In the genomic region with DNA sequence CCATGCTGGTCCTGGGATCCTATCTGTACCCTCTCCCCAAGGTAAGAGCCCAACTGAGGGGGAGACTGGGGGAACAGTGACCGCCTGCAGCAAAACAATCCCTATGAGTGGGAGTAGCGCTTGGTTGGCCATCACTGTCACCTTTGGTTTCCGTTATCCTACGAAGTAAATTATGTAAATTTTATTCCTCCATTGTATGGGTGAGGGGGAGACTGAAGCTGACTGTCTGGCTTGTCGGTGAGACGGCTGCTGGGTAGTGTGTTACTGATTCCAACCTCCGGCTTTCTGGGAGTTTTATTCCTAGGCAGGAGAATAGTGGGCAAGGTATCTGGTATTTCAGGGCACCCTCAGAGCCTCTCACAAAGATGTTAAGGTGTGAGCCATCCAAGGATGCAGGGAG, we compare ENCODE assay signal across 16 mouse cellular contexts. TPM values are rescaled to one million over a fixed set of nuclear protein-coding genes. Genes with fewer than 3 reads are reported as not detected.
"Had no signal": no experiment of that assay in that cellular context is flagged by ENCODE, and none has a peak within 500 bp of the region (broad histone marks: within the 10 kb centered on the region; RNA-seq: fewer than 3 reads in every experiment).

No protein-coding gene starts in this region.

- H3K4me2 ChIP-seq: kidney, embryonic 15.5 days; limb, embryonic 13.5 days; neural tube, embryonic 13.5 days had no signal

- H3K27ac ChIP-seq: kidney, embryonic 15.5 days; limb, embryonic 13.5 days; liver, embryonic 14.5 days; neural tube, embryonic 13.5 days had no signal

- H3K4me1 ChIP-seq: kidney, embryonic 15.5 days; limb, embryonic 13.5 days; neural tube, embryonic 13.5 days had no signal

- H3K9ac ChIP-seq: kidney, embryonic 15.5 days; limb, embryonic 13.5 days; liver, embryonic 14.5 days; neural tube, embryonic 13.5 days had no signal

- DNase-seq: kidney, adult 2 months; kidney, postnatal 14 days; left cerebral cortex, postnatal 4 days; lung, adult 18-20 months; midbrain, embryonic 14.5 days; retina, postnatal 1 day; right cerebral cortex, postnatal 4 days; spleen, adult 18-20 months; thymus, postnatal 36 days had no signal

- H3K36me3 ChIP-seq: kidney, embryonic 15.5 days; limb, embryonic 13.5 days; neural tube, embryonic 13.5 days had no signal

- ATAC-seq: lung, postnatal 0 days had no signal

- H3K9me3 ChIP-seq: kidney, embryonic 15.5 days; limb, embryonic 13.5 days; neural tube, embryonic 13.5 days had no signal

- H3K27me3 ChIP-seq: kidney, embryonic 15.5 days; limb, embryonic 13.5 days; neural tube, embryonic 13.5 days had no signal

- H3K4me3 ChIP-seq: kidney, embryonic 15.5 days; limb, embryonic 13.5 days; neural tube, embryonic 13.5 days had no signal

RNA-seq across cellular contexts. Expression of gene Slc26a9, which starts 15.0 kb away (rescaled TPM):
- total RNA-seq: megakaryocyte, adult 5-6 weeks had no signal
- polyA plus RNA-seq: kidney, adult 2 months; limb, embryonic 13.5 days; liver, adult 2 months; neural tube, embryonic 13.5 days had no signal
